Mouse (Mus musculus): ENCODE measurements around the gene S100a13.

DNA sequence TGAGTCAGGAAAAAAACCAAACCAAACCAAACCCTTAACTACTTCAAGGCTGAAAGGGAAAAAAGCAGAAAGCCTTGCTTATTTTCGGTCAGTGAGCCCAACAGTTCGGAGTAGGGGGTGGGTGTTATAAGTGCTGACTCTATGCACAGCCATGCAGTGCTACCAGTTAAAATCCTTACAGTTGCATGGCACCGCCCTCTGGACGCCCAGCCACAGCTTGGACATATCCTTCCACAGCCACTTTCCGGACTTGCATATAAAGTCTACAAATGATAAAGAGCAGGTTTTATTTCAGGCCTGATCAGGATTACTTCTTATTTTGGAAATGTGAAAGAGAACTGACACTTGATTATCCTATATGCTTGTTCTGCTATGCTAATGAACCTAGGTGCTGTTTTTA is 9.0 kb upstream of the S100a13 start:
- TF ChIP-seq CTCF (IDR thresholded peaks at IDR 0.05; ENCODE audit: low read depth) (no peak), EP300 (IDR thresholded peaks at IDR 0.05; ENCODE audit: low read depth) (no peak)

All from liver, embryonic 14.5 days (tissue).